17 mouse cellular contexts compared by ENCODE assay signal in the genomic region with DNA sequence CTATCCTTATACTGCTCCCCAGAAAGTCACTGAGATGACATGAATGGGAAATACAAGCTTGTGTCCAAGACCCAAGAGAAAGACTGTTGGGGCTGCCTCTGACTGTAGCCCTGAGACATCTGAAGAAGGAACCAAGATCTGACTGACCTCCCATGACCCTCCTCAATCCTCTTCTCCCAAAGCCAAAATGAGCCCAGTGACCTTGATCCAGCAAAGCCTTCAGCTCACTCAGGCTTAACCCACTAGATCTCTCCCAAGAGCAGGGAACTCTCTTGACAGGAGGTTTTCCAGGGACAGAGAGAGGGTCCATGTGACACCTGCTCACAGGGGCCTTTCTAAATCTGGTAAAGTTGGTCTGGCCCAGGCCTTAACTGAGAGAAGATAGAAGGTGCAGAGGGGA. TPM values are rescaled to one million over a fixed set of nuclear protein-coding genes. Genes with fewer than 3 reads are reported as not detected.
"Had no signal": no experiment of that assay in that cellular context is flagged by ENCODE, and none has a peak within 500 bp of the region (broad histone marks: within the 10 kb centered on the region; RNA-seq: fewer than 3 reads in every experiment).

No protein-coding gene starts in this region.

- H3K36me3 ChIP-seq: kidney, embryonic 15.5 days; limb, embryonic 15.5 days; lung, embryonic 15.5 days; midbrain, embryonic 10.5 days; neural tube, embryonic 15.5 days had no signal

- H3K9ac ChIP-seq: kidney, embryonic 15.5 days; limb, embryonic 15.5 days; lung, embryonic 15.5 days; neural tube, embryonic 15.5 days had no signal

- H3K27ac ChIP-seq: kidney, embryonic 15.5 days; left cerebral cortex, adult 2 months; limb, embryonic 15.5 days; lung, embryonic 15.5 days; midbrain, embryonic 10.5 days; neural tube, embryonic 15.5 days had no signal

- ATAC-seq: intestine, embryonic 16.5 days had no signal

- H3K27me3 ChIP-seq: limb, embryonic 15.5 days; lung, embryonic 15.5 days; neural tube, embryonic 15.5 days had no signal

- H3K4me1 ChIP-seq: limb, embryonic 15.5 days; lung, embryonic 15.5 days; neural tube, embryonic 15.5 days had no signal

- H3K4me2 ChIP-seq: kidney, embryonic 15.5 days; limb, embryonic 15.5 days; lung, embryonic 15.5 days; neural tube, embryonic 15.5 days had no signal

- H3K9me3 ChIP-seq: kidney, embryonic 15.5 days; limb, embryonic 15.5 days; lung, embryonic 15.5 days; midbrain, embryonic 10.5 days; neural tube, embryonic 15.5 days had no signal

- DNase-seq: kidney, adult 2 months; kidney, postnatal 14 days; midbrain, embryonic 14.5 days; thymus, adult 18-20 months; thymus, postnatal 14 days had no signal

- H3K4me3 ChIP-seq: kidney, embryonic 15.5 days; left cerebral cortex, adult 2 months; limb, embryonic 15.5 days; lung, embryonic 15.5 days; midbrain, embryonic 10.5 days; myocyte; neural tube, embryonic 15.5 days had no signal

RNA-seq across cellular contexts. Expression of a gene that starts 17.2 kb away (rescaled TPM):
- total RNA-seq: layer of hippocampus, postnatal 25 days; left cerebral cortex, adult 2 months; left cerebral cortex, postnatal 25 days had no signal
- polyA plus RNA-seq: intestine, embryonic 16.5 days; limb, embryonic 11.5 days; midbrain, embryonic 10.5 days; midbrain, embryonic 14.5 days; neural tube, embryonic 11.5 days; neural tube, embryonic 15.5 days had no signal
